Mouse (Mus musculus) liver, embryonic 14.5 days (tissue): ENCODE results near the gene Moap1. TPM values are rescaled to one million over a fixed set of nuclear protein-coding genes. Genes with fewer than 3 reads are reported as not detected.

Experiments
- ATAC-seq: fragments of 200-750 bp; cut with Nextera tagmentation; 2 replicates; pipeline ENCODE4 v1.8.0; 2017; ENCODE audit warnings: moderate number of reproducible peaks, mild to moderate bottlenecking, moderate library complexity; ENCODE audit not compliant: insufficient read depth
- DNase-seq, 3 experiments: peaks; one replicate each; pipeline ENCODE4 v3.0.0-alpha.2; 2012 to 2013; ENCODE audit warnings: low read depth in 3 of 3, low spot score in 3 of 3
- H3K27ac ChIP-seq: fragments of 300-500 bp; sonication (generic); 2 replicates; pipeline ENCODE4 v1.5.1; 2014; ENCODE audit warnings: moderate library complexity, mild to moderate bottlenecking, control low read depth, inconsistent platforms
- H3K27me3 ChIP-seq: fragments of 300-500 bp; sonication (generic); 2 replicates; pipeline ENCODE4 v1.6.1; 2014; ENCODE audit warnings: mild to moderate bottlenecking, low read length, moderate library complexity; ENCODE audit not compliant: control insufficient read depth, insufficient read depth
- H3K36me3 ChIP-seq: fragments of 300-500 bp; sonication (generic); replicated peaks from 2 replicates; pipeline ENCODE4 v1.6.1; 2014; ENCODE audit warnings: low read depth; ENCODE audit not compliant: control insufficient read depth, insufficient read depth
- H3K4me1 ChIP-seq, 2 experiments: fragments of 200-500 bp in 1 of 2; fragments of 300-500 bp in 1 of 2; sonication (generic) in 1 of 2; replicated peaks; 2 replicates each; pipeline ENCODE4 v1.6.1; 2012 to 2014; ENCODE audit warnings: antibody characterized with exemption in 1 of 2, inconsistent platforms in 1 of 2, low read length in 1 of 2; ENCODE audit not compliant: control insufficient read depth in 2 of 2, insufficient read depth in 2 of 2
- H3K4me2 ChIP-seq: fragments of 300-500 bp; sonication (generic); 2 replicates; pipeline ENCODE4 v1.6.1; 2014; ENCODE audit warnings: low read depth, mild to moderate bottlenecking, control low read depth, moderate library complexity
- H3K4me3 ChIP-seq, 2 experiments: fragments of 200-500 bp in 1 of 2; fragments of 300-500 bp in 1 of 2; sonication (generic) in 1 of 2; 2 replicates each; pipeline ENCODE4 v1.5.1; 2012 to 2014; ENCODE audit warnings: low read depth in 2 of 2, low read length in 2 of 2, mild to moderate bottlenecking in 2 of 2, control low read depth in 1 of 2, inconsistent platforms in 1 of 2, moderate library complexity in 1 of 2; ENCODE audit not compliant: insufficient read depth in 1 of 2
- H3K9ac ChIP-seq: fragments of 300-500 bp; sonication (generic); replicated peaks from 2 replicates; pipeline ENCODE4 v1.6.1; 2014; ENCODE audit warnings: mild to moderate bottlenecking, control low read depth, moderate library complexity
- H3K9me3 ChIP-seq: fragments of 300-500 bp; sonication (generic); 2 replicates; pipeline ENCODE4 v1.6.1; 2016; ENCODE audit warnings: low read length, mixed read lengths; ENCODE audit not compliant: control insufficient read depth
- CTCF ChIP-seq: IDR thresholded peaks from 2 replicates; pipeline ENCODE4 v1.5.1; 2016; ENCODE audit warnings: antibody characterized with exemption, low read depth, control low read depth
- EP300 ChIP-seq: IDR thresholded peaks from 2 replicates; pipeline ENCODE4 v1.6.1; 2016; ENCODE audit warnings: antibody characterized with exemption, low read depth
- WGBS: fragments of 180-500 bp; shearing (Covaris S2); extraction: QIAGEN DNeasy Blood & Tissue Kit; methylation state at CpG from one replicate; pipeline ENCODE4 v1.1.7; 2014; ENCODE audit not compliant: insufficient replicate concordance; 5-methylcytosine and 5-hydroxymethylcytosine counted together
- polyA plus RNA-seq, 2 experiments: library from polyadenylated mRNA; depleted of rRNA in 1 of 2; stranded (reverse) in 1 of 2; unstranded in 1 of 2; fragments of >200 nt; fragmentation: Nextera tagmentation in 1 of 2; extraction: Ambion mirVana in 1 of 2; gene quantifications; 2 replicates each; pipeline versions ENCODE4 v1.2.1 to v1.2.3; 2012 to 2014

Gene Moap1
- polyA plus RNA-seq, 2 experiments: 1.8 to 6.7 TPM

GRCm38 (mm10) chr12:102743036-102743588 is 349 bp downstream of the Moap1 start:
- no peaks in the 10 kb centered on the region for H3K27me3 ChIP-seq
- ATAC-seq (peak; percentile 57), DNase-seq (no peak)
- WGBS: 1% methylated on average over 33 of the region's 33 CpGs
- peaks cover 7% of the 10 kb centered on the region for H3K36me3 ChIP-seq
- H3K27ac ChIP-seq: peak overlapping the region; percentile 77
- H3K4me2 ChIP-seq: peak overlapping the region; percentile 86
- peak overlapping the region; percentile 77 to 98 for H3K4me3 ChIP-seq
- peaks cover 13 to 22% of the 10 kb centered on the region in 2 experiments for H3K4me1 ChIP-seq
- H3K9me3 ChIP-seq: no peaks in the 10 kb centered on the region
- TF ChIP-seq EP300 (no peak), CTCF (no peak)
- peak overlapping the region; percentile 95 for H3K9ac ChIP-seq

GRCm38 (mm10) chr12:102742056-102742455 is 1.4 kb downstream of the Moap1 start:
- Histone ChIP-seq H3K9me3 (no peaks in the 10 kb centered on the region), H3K4me2 (no peak overlapping the region), H3K27me3 (no peaks in the 10 kb centered on the region), H3K27ac (no peak overlapping the region), H3K4me3 (no peak overlapping the region), H3K36me3 (peaks cover 3% of the 10 kb centered on the region), H3K4me1 (peaks cover 13 to 20% of the 10 kb centered on the region in 2 experiments), H3K9ac (no peak overlapping the region)
- DNase-seq (no peak), ATAC-seq (no peak)
- 47% methylated on average over 7 of the region's 7 CpGs for WGBS
- TF ChIP-seq CTCF: no peak
- TF ChIP-seq EP300: no peak

GRCm38 (mm10) chr12:102740285-102740684 is 3.2 kb downstream of the Moap1 start:
- Histone ChIP-seq H3K27ac (no peak overlapping the region), H3K4me1 (peaks cover 13 to 18% of the 10 kb centered on the region in 2 experiments), H3K36me3 (no peaks in the 10 kb centered on the region), H3K9ac (no peak overlapping the region), H3K9me3 (no peaks in the 10 kb centered on the region), H3K27me3 (no peaks in the 10 kb centered on the region), H3K4me2 (no peak overlapping the region), H3K4me3 (no peak overlapping the region)
- WGBS: 60% methylated on average over 3 of the region's 3 CpGs
- no peak for DNase-seq
- TF ChIP-seq CTCF (peak; percentile 47; the same call in 1 of the 2 replicates), EP300 (no peak)
- no peak for ATAC-seq

- H3K4me1 ChIP-seq: peaks cover 9 to 11% of the 10 kb centered on the region in 2 experiments
- no peaks in the 10 kb centered on the region for H3K27me3 ChIP-seq
- no peak overlapping the region for H3K4me2 ChIP-seq
- H3K9me3 ChIP-seq: no peaks in the 10 kb centered on the region
- no peak overlapping the region for H3K27ac ChIP-seq
- WGBS: 71% methylated on average over 5 of the region's 5 CpGs
- TF ChIP-seq CTCF (no peak), EP300 (no peak)
- no peak overlapping the region for H3K9ac ChIP-seq
- no peak overlapping the region for H3K4me3 ChIP-seq
- ATAC-seq (no peak), DNase-seq (no peak)
- H3K36me3 ChIP-seq: no peaks in the 10 kb centered on the region
Observed at GRCm38 (mm10) chr12:102739096-102739495, 4.4 kb downstream of the Moap1 start.

- no peak overlapping the region for H3K4me2 ChIP-seq
- H3K27ac ChIP-seq: no peak overlapping the region
- peaks cover 11 to 23% of the 10 kb centered on the region in 2 experiments for H3K4me1 ChIP-seq
- DNase-seq (peak in 1 of 3 experiments; percentile 36), ATAC-seq (no peak)
- no peak overlapping the region for H3K9ac ChIP-seq
- H3K27me3 ChIP-seq: no peaks in the 10 kb centered on the region
- no peaks in the 10 kb centered on the region for H3K9me3 ChIP-seq
- H3K36me3 ChIP-seq: no peaks in the 10 kb centered on the region
- TF ChIP-seq CTCF: peak; percentile 85
- TF ChIP-seq EP300: no peak
- no peak overlapping the region for H3K4me3 ChIP-seq
- WGBS: 2% methylated on average over 5 of the region's 5 CpGs
Observed at GRCm38 (mm10) chr12:102733381-102733780, 10.1 kb downstream of the Moap1 start.
